Mouse (Mus musculus): ENCODE measurements at regions not wholly inside any gene's neighbourhood (a gene's known extent, or its start where the extent isn't known, plus 50 kb on each side); places are given as distances from the start of the nearest gene placed in this dataset.

DNA sequence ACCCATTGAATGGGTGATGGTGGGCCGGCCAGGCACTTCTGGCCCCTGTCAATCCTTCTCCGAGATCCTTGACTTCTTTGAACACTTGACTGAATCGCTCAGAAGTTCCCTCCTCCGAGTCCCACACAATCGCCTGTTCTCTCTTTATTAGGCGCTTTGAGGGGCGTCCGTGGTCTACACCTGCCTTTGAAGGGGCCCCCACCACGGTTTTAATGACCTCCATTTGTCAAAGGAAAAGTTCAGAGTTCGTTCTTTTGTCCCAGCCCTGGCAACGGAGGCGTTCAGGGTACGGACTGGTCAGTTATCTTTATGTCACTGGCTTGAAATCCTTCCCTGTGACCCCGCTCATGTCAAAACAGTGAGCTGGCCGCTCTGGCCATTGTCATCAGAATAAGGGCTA lies 74.3 kb upstream of the Irx3 start:
- DNase-seq (ENCODE audit: low read depth), result no peak

DNA sequence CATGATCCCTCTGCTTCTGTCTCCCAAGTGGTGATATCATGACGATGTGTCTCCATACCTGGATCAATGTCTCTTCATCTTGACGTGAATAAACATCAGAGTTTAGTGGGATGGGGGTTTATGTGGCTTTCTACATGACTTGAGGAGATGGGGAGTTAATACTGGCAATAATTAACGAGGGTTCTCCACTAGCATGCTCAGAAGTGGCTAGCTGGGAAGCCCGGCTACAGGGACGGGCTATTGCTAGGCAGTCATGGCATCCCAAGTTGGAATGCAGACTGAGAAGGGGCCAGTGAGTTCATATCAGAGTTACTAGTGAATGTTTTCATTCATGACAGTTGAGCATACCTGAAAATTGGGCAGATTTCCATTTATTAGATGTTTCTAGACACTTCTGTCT lies 71.4 kb upstream of the Irx3 start:
- no peak for DNase-seq (ENCODE audit: low read depth)

DNA sequence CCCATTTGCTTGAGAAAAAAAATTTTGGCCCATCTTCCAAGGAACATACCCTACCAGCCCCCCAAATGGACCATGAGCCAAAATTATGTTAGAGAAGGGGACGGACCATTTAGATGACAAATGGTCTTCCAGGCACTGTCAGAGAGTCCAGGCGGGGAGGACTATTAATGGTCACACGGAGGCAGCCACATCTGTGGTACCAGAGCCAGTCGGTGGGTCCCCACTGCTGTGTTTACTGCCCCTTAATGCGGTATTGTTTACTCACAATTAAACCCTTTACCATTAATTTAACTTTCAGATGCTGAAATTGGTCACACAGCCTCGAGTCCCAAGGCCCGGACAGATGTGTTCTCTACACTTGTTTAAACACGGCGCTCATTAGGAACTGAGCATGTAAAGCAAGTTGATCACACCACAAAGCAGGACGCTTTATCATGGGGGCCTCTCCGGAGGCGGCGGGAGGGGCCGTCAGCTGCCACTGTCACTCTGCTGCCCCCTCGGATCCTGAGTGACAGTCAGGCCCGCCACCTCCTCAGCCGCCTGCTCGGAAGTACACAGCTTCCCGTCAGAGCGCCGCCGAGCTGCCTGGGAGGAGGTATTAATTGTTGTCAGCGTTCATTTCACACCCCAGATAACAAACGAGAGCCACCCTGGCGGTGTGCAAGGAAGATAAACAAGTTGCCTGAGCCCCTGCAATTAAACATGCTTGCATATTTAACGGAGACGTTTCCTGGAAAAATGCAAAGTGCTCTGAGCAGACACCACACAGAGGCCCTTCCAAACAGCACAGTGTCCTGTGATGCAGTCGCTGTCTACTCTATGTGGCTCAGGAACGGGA lies 70.6 kb upstream of the Irx3 start:
- peak; percentile 80 for DNase-seq (ENCODE audit: low read depth)

DNA sequence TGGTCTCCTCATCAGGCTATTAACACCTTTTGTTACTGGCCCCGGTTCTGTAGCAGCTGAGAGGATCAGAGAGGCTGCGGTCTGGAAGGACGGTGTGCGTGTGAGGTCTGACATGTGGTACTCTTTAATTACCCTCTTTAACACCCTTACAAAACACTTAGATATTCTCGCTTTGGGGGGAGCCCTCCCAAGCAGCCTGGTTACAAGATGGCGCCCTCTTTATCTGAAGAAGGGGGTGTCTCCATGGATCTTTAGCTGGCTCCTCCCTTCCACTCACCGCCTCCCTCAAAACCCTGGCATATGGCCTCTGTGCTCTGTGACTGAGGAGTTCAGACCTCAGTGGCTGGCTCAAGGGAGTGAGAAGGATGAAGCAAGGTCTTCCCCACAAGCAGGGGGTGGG lies 65.2 kb upstream of the Irx3 start:
- no peak for DNase-seq (ENCODE audit: low read depth)

DNA sequence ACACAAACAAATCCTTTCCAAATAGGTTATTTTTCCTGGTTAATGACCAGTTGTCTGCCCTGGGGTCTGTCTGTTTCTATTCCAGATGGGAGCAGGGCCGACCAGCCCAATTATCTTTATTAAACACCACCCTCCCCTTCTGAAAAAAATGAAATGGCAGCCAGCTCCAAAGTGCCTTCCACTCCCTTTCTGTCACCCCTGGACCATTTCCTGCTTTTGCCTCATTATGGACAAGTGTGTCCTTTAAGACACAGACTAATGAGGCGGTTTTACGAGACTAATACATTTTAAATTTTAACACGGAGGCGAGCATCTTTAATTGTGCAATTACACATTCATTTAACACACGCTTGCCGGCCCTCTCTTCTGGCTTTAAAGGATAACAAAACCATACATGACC lies 64.2 kb upstream of the Irx3 start:
- no peak for DNase-seq (ENCODE audit: low read depth)

DNA sequence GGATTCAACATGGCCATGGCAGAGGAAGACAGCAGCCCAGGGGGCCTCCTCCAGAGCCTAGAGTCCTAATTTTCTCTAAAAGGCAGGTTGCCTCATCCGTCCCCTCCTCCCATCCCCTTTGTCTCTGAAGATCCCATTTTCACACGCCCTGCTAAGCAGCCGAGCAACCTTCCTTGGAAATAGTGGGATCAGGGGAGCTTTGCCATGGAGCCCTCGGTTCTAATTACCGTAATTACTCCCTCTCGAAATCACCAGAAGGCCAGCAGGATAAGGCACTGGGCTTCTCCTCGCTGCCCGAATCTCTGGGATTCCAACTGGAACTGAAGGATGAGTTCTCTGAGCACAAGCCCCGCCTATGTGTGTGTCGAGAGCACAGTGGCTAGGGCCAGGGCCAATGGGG lies 63.5 kb upstream of the Irx3 start:
- DNase-seq (ENCODE audit: low read depth), result no peak

DNA sequence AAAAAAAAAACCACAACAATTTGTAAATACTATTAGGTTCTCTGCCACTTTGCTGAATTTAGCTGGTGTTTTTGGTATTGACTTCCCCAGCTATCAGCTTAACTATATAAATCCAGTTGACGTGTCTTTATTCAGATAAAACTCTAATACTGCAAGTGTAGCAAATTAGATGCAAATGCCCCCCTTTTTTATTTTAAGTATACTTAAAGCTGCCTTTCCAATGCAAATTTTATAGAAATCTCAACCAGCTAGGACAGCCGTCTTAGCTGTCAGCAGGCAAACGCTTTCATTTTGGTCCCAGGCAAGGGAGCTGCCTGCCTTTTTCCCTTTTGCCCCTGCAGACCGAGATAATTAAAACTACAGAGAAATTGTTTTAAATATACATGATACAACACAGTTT lies 61.6 kb upstream of the Irx3 start:
- DNase-seq (ENCODE audit: low read depth), result no peak

DNA sequence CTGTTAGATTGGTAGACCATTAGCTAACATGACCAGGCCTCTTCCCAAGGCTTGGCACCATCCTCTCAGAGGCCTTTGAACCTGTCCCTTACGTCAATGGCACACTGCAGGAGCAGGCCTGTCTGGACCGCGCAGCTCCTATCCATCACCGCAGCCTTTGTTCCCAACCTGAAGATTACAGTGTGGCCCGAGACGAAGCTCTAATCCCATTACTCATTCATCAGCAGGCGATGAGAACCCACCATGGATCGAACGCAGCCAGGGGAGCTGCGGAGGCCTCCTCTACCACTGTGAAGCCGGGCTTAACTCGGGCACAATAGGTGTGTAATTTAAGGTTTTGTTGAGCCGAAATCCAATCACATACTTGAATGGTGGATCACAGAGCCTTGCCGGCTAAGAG lies 54.0 kb upstream of the Irx3 start:
- no peak for DNase-seq (ENCODE audit: low read depth)

DNA sequence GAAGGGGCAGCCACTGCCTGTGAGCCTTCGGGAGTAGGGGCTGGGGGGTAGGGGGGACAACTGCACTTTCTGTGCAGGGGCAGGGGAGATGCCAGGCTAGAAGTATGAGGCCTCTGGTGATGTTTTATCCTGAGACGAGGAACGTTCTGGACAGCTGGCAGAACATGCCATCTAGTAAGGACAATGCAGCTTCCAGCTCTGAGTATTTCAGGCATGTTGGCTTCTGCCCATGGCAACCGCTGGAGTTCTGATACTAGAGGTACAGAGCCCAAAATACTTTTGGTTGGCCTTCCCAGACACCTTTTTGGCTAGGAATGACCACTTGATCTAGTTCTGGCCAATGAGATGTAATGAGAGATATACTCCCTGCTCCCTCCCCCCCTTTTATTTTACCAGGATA lies 52.5 kb upstream of the Irx3 start:
- no peak for DNase-seq (ENCODE audit: low read depth)

DNA sequence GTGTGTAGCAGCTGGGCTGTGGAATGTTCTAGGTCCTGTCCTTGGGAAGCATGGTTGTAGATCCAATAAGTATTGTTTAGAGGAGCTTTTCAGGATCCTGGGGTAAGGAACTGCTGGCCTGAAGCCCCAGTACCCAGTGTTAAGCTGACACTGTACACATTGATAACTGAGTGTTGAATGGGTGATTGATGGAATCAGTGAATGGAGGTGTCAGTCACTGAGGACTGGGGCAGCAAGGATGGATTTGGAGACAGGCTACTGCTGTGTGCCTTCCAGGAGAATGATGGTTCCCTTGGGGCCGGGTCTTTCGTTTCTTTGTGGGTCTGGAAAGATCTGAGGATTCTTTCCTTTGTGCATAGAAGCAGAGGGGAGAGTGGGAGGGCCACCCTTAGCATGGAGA lies 51.9 kb upstream of the Irx3 start:
- no peak for DNase-seq (ENCODE audit: low read depth)

DNA sequence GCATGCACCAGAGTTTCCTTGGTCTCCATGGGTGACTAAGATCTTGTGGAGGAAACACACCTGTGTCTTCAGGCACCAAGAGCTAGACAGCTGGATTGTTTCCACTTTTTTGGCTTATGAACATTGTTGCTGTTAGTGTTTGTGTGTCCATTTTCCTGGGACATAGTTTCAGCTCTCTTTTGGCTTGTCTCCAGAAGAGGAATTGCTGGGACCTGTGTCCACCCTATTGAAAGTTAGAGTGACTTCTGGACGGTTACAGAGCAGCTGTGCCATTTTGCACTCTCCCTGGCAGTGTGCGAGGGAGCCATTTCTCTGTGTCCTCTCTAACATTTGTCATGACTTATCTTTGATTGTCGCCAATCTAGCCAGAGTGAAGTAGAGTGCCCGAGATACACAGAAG lies 51.5 kb upstream of the Irx3 start:
- no peak for DNase-seq (ENCODE audit: low read depth)

Measured in c-Kit-positive CD71-positive TER-119-negative erythroid progenitor cells, embryonic 14.5 days (primary cell).